Mouse (Mus musculus): Measurements from ENCODE around the gene Rnf115. TPM values are rescaled to one million over a fixed set of nuclear protein-coding genes. Genes with fewer than 3 reads are reported as not detected.
A peak's percentile ranks its signal among the peaks of the same experiment; 100 is the strongest.

The Rnf115 gene
- total and polyA plus RNA-seq, 2 experiments: 12.7 to 33.6 TPM

- Histone ChIP-seq H3K79me2 (ENCODE audit: control insufficient read depth, insufficient read depth, low read length) (no peaks in the 10 kb centered on the region), H3K27me3 (ENCODE audit: control insufficient read depth, insufficient read depth, low read length) (no peaks in the 10 kb centered on the region), H3K4me1 (ENCODE audit: control insufficient read depth, insufficient read depth, low read length) (no peaks in the 10 kb centered on the region), H3K27ac (replicated peaks; ENCODE audit: insufficient read depth, low read depth, low read length) (no peak overlapping the region), H3K9ac (ENCODE audit: low read depth, low read length) (no peak overlapping the region), H3K36me3 (ENCODE audit: control insufficient read depth, insufficient read depth, low read length) (peaks cover 56% of the 10 kb centered on the region), H3K4me3 (ENCODE audit: insufficient read depth, low read depth, low read length) (no peak overlapping the region)
- TF ChIP-seq POLR2A (IDR thresholded peaks at IDR 0.05; ENCODE audit: extremely low read depth, insufficient read depth, low read length) (no peak), CTCF (IDR thresholded peaks at IDR 0.05; ENCODE audit: low read depth, low read length) (no peak)
- DNase-seq (ENCODE audit: extremely low read depth, low read depth, low spot score): no peak
- 89% methylated on average over 5 of the region's 5 CpGs for WGBS
These were observed 13.2 kb upstream of the Rnf115 start for GRCm38 (mm10) chr3:96714286-96714685.

DNA sequence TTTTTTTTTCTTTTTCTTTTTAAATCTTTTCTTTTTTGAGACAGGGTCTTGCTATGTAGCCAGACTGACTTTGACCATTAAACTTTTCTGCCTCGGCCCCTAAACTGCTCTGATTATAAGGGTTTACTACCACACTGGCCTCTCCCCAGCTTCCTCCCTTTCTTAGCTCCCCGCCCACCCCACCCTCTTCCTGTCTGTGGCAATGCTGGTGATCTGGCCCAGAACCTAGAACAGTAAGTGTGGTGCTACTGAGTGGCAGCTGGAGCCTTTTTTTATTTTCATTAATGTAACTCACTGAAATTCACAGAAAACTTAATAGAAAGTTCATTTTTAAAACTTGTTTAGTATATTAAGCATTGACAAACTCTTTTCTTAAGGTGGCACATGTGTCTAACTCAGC lies 11.6 kb upstream of the Rnf115 start:
- Histone ChIP-seq H3K4me1 (ENCODE audit: control insufficient read depth, insufficient read depth, low read length) (no peaks in the 10 kb centered on the region), H3K27me3 (ENCODE audit: control insufficient read depth, insufficient read depth, low read length) (no peaks in the 10 kb centered on the region), H3K4me3 (ENCODE audit: insufficient read depth, low read depth, low read length) (no peak overlapping the region), H3K36me3 (ENCODE audit: control insufficient read depth, insufficient read depth, low read length) (peaks cover 52% of the 10 kb centered on the region), H3K27ac (replicated peaks; ENCODE audit: insufficient read depth, low read depth, low read length) (no peak overlapping the region), H3K79me2 (ENCODE audit: control insufficient read depth, insufficient read depth, low read length) (no peaks in the 10 kb centered on the region), H3K9ac (ENCODE audit: low read depth, low read length) (no peak overlapping the region)
- 74% methylated on average over 2 of the region's 2 CpGs for WGBS
- TF ChIP-seq CTCF (IDR thresholded peaks at IDR 0.05; ENCODE audit: low read depth, low read length) (no peak), POLR2A (IDR thresholded peaks at IDR 0.05; ENCODE audit: extremely low read depth, insufficient read depth, low read length) (no peak)
- no peak for DNase-seq (ENCODE audit: extremely low read depth, low read depth, low spot score)

GRCm38 (mm10) chr3:96719173-96719572 lies 8.3 kb upstream of the Rnf115 start:
- DNase-seq (ENCODE audit: extremely low read depth, low read depth, low spot score): no peak
- Histone ChIP-seq H3K4me3 (ENCODE audit: insufficient read depth, low read depth, low read length) (no peak overlapping the region), H3K27me3 (ENCODE audit: control insufficient read depth, insufficient read depth, low read length) (no peaks in the 10 kb centered on the region), H3K4me1 (ENCODE audit: control insufficient read depth, insufficient read depth, low read length) (no peaks in the 10 kb centered on the region), H3K27ac (replicated peaks; ENCODE audit: insufficient read depth, low read depth, low read length) (no peak overlapping the region), H3K36me3 (ENCODE audit: control insufficient read depth, insufficient read depth, low read length) (peaks cover 33% of the 10 kb centered on the region), H3K9ac (ENCODE audit: low read depth, low read length) (no peak overlapping the region), H3K79me2 (ENCODE audit: control insufficient read depth, insufficient read depth, low read length) (no peaks in the 10 kb centered on the region)
- TF ChIP-seq CTCF (IDR thresholded peaks at IDR 0.05; ENCODE audit: low read depth, low read length) (peak; percentile 55), POLR2A (IDR thresholded peaks at IDR 0.05; ENCODE audit: extremely low read depth, insufficient read depth, low read length) (no peak)
- WGBS: 68% methylated on average over 14 of the region's 14 CpGs

DNA sequence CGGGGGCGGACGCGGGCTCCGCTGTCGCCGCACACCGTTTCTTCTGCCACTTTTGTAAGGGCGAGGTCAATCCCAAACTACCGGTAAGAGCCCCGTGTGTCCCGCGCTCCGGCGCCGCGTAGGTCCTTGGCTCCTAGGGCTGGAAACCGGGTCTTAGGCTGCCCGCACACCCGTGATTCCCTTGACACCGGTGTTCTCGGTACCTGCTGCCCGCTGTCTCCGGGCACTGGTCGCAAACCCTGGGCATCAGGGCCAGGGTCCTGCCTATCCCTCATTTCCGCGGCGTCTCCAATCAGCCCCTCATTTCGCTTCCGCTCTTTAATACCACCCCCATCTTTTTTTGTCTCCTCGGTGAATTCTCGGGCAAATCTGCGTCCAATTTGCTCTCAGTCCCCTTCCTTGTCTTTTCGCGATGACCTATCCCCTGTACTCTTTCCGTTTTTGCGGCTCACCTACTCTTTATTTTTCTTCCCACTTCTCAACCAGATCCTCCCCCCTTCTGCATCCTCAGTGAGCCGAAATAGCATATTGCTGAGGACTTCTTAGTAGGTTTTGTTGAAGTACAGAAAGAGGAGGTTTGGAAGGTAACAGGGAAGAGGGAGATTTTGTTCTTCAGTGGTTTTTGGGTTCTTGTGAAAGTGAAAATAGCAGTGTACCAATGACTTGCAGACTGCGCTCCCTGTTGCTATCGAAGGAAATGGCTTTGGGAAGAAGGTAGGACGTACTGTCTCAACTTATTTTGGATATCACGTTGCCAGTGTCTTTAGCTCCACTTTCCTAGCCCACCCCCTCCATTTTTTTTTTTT lies 567 bp downstream of the Rnf115 start:
- under 1% methylated on average over 42 of the region's 42 CpGs for WGBS
- DNase-seq (ENCODE audit: extremely low read depth, low read depth, low spot score): peak; percentile 57
- peak overlapping the region; percentile 98 for H3K9ac ChIP-seq (ENCODE audit: low read depth, low read length)

DNA sequence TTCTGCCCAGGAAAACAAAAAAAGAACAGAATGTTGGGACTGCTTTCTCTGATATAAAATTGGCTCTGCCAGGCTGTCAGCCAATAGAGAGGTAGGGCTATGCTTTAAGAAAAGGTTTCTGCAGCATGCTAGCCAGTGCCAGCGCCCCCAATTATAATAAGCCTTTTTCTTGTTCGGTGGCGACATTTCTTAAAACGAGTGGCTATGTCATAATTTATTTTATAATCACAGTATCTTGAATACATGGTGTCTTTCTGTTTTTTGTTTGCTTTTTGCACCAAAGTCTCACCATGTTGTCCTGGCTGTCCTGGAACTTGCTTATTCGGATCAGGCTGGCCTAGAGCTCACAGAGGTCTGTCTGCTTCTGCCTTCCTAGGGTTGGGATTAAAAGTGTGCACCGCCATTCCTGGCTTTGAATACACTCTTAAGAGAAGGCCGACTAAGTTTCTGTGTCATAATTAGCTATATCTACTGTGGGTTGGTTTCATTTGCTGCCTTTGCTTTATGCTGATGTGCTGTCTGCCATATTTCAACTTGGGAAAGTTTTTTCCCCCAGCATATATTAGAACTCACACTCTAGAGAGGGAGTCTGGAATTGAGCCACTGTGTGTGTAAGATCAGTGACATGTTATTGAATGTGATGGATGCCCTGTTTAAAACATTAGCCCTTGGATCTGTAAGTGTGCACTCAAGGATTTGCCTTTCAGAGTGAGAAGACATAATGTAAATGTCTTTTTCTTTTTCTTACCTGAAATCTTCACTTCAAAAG lies 1.4 kb downstream of the Rnf115 start:
- Histone ChIP-seq H3K27me3 (ENCODE audit: control insufficient read depth, insufficient read depth, low read length) (no peaks in the 10 kb centered on the region), H3K27ac (replicated peaks; ENCODE audit: insufficient read depth, low read depth, low read length) (peak overlapping the region; percentile 87), H3K36me3 (ENCODE audit: control insufficient read depth, insufficient read depth, low read length) (no peaks in the 10 kb centered on the region), H3K9ac (ENCODE audit: low read depth, low read length) (peak overlapping the region; percentile 98; the same call in 1 of the 2 replicates), H3K4me3 (ENCODE audit: insufficient read depth, low read depth, low read length) (peak overlapping the region; percentile 97), H3K4me1 (ENCODE audit: control insufficient read depth, insufficient read depth, low read length) (peaks cover 9% of the 10 kb centered on the region), H3K79me2 (ENCODE audit: control insufficient read depth, insufficient read depth, low read length) (peaks cover 26% of the 10 kb centered on the region)
- no peak for DNase-seq (ENCODE audit: extremely low read depth, low read depth, low spot score)
- 39% methylated on average over 7 of the region's 7 CpGs for WGBS
- TF ChIP-seq CTCF (IDR thresholded peaks at IDR 0.05; ENCODE audit: low read depth, low read length) (no peak), POLR2A (IDR thresholded peaks at IDR 0.05; ENCODE audit: extremely low read depth, insufficient read depth, low read length) (no peak)

More for the DNA sequence above, 567 bp downstream of the Rnf115 start:
- Histone ChIP-seq H3K4me1 (ENCODE audit: control insufficient read depth, insufficient read depth, low read length) (peaks cover 9% of the 10 kb centered on the region), H3K36me3 (ENCODE audit: control insufficient read depth, insufficient read depth, low read length) (no peaks in the 10 kb centered on the region), H3K79me2 (ENCODE audit: control insufficient read depth, insufficient read depth, low read length) (peaks cover 26% of the 10 kb centered on the region), H3K27ac (replicated peaks; ENCODE audit: insufficient read depth, low read depth, low read length) (peak overlapping the region; percentile 87), H3K27me3 (ENCODE audit: control insufficient read depth, insufficient read depth, low read length) (no peaks in the 10 kb centered on the region), H3K4me3 (ENCODE audit: insufficient read depth, low read depth, low read length) (peak overlapping the region; percentile 97)
- TF ChIP-seq POLR2A (IDR thresholded peaks at IDR 0.05; ENCODE audit: extremely low read depth, insufficient read depth, low read length): no peak
- no peak for TF ChIP-seq CTCF (IDR thresholded peaks at IDR 0.05; ENCODE audit: low read depth, low read length)
